Mouse (Mus musculus): ENCODE results near the gene Eri3. TPM values are rescaled to one million over a fixed set of nuclear protein-coding genes. Genes with fewer than 3 reads are reported as not detected.

The Eri3 gene
- total and polyA plus RNA-seq, 2 experiments from 2014 or later = 97.8 to 119 TPM

DNA sequence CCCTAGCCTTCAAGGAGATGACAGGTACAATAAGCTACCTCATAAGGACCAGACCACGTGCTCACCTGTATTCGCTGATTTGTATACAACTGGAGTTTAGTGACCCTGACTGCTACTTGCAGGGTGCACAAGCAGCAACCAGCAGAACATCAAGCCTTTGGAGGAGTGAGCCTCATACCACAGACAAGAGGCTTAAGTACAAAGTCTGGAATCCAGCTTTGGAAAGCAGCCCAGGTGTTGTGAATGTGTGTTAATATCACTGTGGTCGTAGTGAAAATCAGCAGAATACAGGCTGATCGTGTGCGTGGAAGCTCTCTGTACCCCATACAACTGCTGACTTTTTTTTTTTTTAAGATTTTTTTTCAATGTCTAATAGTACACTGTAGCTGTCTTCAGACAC is 109.8 kb downstream of the Eri3 start:
- no peak for DNase-seq (ENCODE audit: low spot score)
- Histone ChIP-seq H3K9me3 (replicated peaks; ENCODE audit: control insufficient read depth, low read length) (no peaks in the 10 kb centered on the region), H3K27ac (ENCODE audit: low read depth) (no peak overlapping the region), H3K9ac (replicated peaks; ENCODE audit: low read depth, low read length) (0 out of 2 replicates have a peak overlapping the region, but pooled peaks have one; percentile 16), H3K4me1 (ENCODE audit: control insufficient read depth, insufficient read depth) (peaks cover 6% of the 10 kb centered on the region; the same call in 1 of the 2 replicates), H3K4me3 (ENCODE audit: low read depth, low read length) (no peak overlapping the region), H3K4me2 (ENCODE audit: low read depth, low read length) (no peak overlapping the region), H3K27me3 (ENCODE audit: control insufficient read depth, insufficient read depth, low read length) (no peaks in the 10 kb centered on the region), H3K36me3 (replicated peaks; ENCODE audit: control insufficient read depth, insufficient read depth, low read length) (no peaks in the 10 kb centered on the region; the same call in 1 of the 2 replicates)
- TF ChIP-seq EP300 (IDR thresholded peaks at IDR 0.05; ENCODE audit: low read depth) (no peak), CTCF (IDR thresholded peaks at IDR 0.05; ENCODE audit: low read depth) (no peak)
- 68% methylated on average over 5 of the region's 5 CpGs for WGBS
- no peak for ATAC-seq (ENCODE audit: insufficient read depth, low read depth)

DNA sequence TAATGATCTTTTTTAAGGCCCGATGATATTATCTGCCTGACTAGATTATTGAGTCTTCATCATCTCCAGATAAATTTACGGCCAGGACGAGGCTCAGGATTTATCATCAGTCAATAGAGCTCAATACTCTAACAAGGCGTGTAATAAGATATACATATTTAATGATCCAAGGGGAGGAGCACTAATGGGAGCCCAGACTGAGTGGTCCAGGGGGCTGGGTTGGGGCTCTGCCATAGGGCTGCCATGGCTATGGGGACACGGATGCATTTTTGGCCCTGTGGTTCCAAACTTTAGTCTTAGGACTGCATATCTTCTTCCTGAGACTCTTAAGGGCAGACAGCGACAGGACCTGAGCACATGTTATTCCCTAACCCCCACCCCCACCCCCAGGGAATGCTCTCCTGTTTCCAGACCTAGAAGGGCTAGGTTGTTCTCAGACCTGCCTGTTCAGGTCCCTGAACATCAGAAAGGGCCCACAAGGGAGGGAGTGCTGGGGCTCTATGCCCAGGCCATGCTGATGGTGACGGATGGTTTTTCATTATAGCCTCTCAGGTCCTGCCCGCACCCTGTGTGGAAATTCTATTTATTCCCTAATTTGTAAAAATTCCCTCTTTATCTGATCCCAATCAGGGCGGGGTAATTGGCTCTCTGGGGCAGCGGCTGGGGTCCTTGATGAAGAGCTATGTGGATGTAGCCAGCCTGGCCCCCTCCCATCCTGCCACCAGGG is 114.4 kb downstream of the Eri3 start:
- 89% methylated on average over 10 of the region's 10 CpGs for WGBS
- ATAC-seq (ENCODE audit: insufficient read depth, low read depth) (no peak), DNase-seq (ENCODE audit: low spot score) (no peak)
- Histone ChIP-seq H3K36me3 (replicated peaks; ENCODE audit: control insufficient read depth, insufficient read depth, low read length) (no peaks in the 10 kb centered on the region; the same call in 1 of the 2 replicates), H3K4me1 (ENCODE audit: control insufficient read depth, insufficient read depth) (no peaks in the 10 kb centered on the region), H3K27ac (ENCODE audit: low read depth) (no peak overlapping the region), H3K4me2 (ENCODE audit: low read depth, low read length) (no peak overlapping the region), H3K9me3 (replicated peaks; ENCODE audit: control insufficient read depth, low read length) (no peaks in the 10 kb centered on the region), H3K27me3 (ENCODE audit: control insufficient read depth, insufficient read depth, low read length) (no peaks in the 10 kb centered on the region), H3K9ac (replicated peaks; ENCODE audit: low read depth, low read length) (no peak overlapping the region), H3K4me3 (ENCODE audit: low read depth, low read length) (no peak overlapping the region)
- no peak for TF ChIP-seq EP300 (IDR thresholded peaks at IDR 0.05; ENCODE audit: low read depth)
- no peak for TF ChIP-seq CTCF (IDR thresholded peaks at IDR 0.05; ENCODE audit: low read depth)

GRCm38 (mm10) chr4:117665531-117665930 is 115.4 kb downstream of the Eri3 start:
- H3K27me3 ChIP-seq (ENCODE audit: control insufficient read depth, insufficient read depth, low read length) = no peaks in the 10 kb centered on the region
- ATAC-seq (ENCODE audit: insufficient read depth, low read depth) = no peak
- 91% methylated on average over 7 of the region's 7 CpGs for WGBS

DNA sequence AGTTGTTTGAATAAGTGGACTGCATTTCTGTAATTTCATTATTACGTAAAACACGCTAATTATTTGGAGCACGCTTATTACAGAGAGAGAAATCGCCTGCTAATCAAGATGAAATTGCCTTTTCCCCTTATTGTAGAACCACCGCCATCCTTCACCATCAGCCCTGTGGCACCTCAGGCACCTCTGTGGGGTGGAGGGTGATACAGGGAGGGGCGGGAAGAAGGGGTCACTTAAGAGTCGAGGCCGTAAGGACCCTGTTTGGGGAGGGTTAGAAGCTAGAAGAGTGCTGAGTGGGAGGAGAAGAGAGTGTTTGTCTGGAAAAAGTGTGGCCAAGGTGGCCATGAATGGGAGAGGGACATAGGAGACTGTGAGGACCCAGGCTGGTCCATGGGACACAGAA is 115.9 kb downstream of the Eri3 start:
- Histone ChIP-seq H3K4me1 (ENCODE audit: control insufficient read depth, insufficient read depth) (no peaks in the 10 kb centered on the region), H3K27ac (ENCODE audit: low read depth) (no peak overlapping the region), H3K4me2 (ENCODE audit: low read depth, low read length) (no peak overlapping the region), H3K9ac (replicated peaks; ENCODE audit: low read depth, low read length) (no peak overlapping the region), H3K4me3 (ENCODE audit: low read depth, low read length) (no peak overlapping the region), H3K27me3 (ENCODE audit: control insufficient read depth, insufficient read depth, low read length) (no peaks in the 10 kb centered on the region), H3K9me3 (replicated peaks; ENCODE audit: control insufficient read depth, low read length) (no peaks in the 10 kb centered on the region), H3K36me3 (replicated peaks; ENCODE audit: control insufficient read depth, insufficient read depth, low read length) (no peaks in the 10 kb centered on the region; the same call in 1 of the 2 replicates)
- DNase-seq (ENCODE audit: low spot score) = no peak
- ATAC-seq (ENCODE audit: insufficient read depth, low read depth) = no peak
- no peak for TF ChIP-seq EP300 (IDR thresholded peaks at IDR 0.05; ENCODE audit: low read depth)
- no peak for TF ChIP-seq CTCF (IDR thresholded peaks at IDR 0.05; ENCODE audit: low read depth)
- WGBS = 84% methylated on average over 8 of the region's 8 CpGs

More at GRCm38 (mm10) chr4:117665531-117665930, 115.4 kb downstream of the Eri3 start:
- H3K4me1 ChIP-seq (ENCODE audit: control insufficient read depth, insufficient read depth) = no peaks in the 10 kb centered on the region
- H3K36me3 ChIP-seq (replicated peaks; ENCODE audit: control insufficient read depth, insufficient read depth, low read length) = no peaks in the 10 kb centered on the region; the same call in 1 of the 2 replicates
- TF ChIP-seq CTCF (IDR thresholded peaks at IDR 0.05; ENCODE audit: low read depth) = no peak
- no peak for TF ChIP-seq EP300 (IDR thresholded peaks at IDR 0.05; ENCODE audit: low read depth)
- H3K9ac ChIP-seq (replicated peaks; ENCODE audit: low read depth, low read length) = no peak overlapping the region
- DNase-seq (ENCODE audit: low spot score) = no peak
- no peak overlapping the region for H3K27ac ChIP-seq (ENCODE audit: low read depth)
- H3K4me3 ChIP-seq (ENCODE audit: low read depth, low read length) = no peak overlapping the region
- no peak overlapping the region for H3K4me2 ChIP-seq (ENCODE audit: low read depth, low read length)
- H3K9me3 ChIP-seq (replicated peaks; ENCODE audit: control insufficient read depth, low read length) = no peaks in the 10 kb centered on the region

- ATAC-seq (ENCODE audit: insufficient read depth, low read depth) = no peak
- H3K9me3 ChIP-seq (replicated peaks; ENCODE audit: control insufficient read depth, low read length) = no peaks in the 10 kb centered on the region
- H3K27ac ChIP-seq (ENCODE audit: low read depth) = no peak overlapping the region
- H3K4me1 ChIP-seq (ENCODE audit: control insufficient read depth, insufficient read depth) = no peaks in the 10 kb centered on the region
- no peak overlapping the region for H3K9ac ChIP-seq (replicated peaks; ENCODE audit: low read depth, low read length)
- H3K27me3 ChIP-seq (ENCODE audit: control insufficient read depth, insufficient read depth, low read length) = no peaks in the 10 kb centered on the region
- WGBS = 72% methylated on average over 7 of the region's 7 CpGs
- DNase-seq (ENCODE audit: low spot score) = peak; percentile 18
- peaks cover 21% of the 10 kb centered on the region for H3K36me3 ChIP-seq (replicated peaks; ENCODE audit: control insufficient read depth, insufficient read depth, low read length)
- TF ChIP-seq CTCF (IDR thresholded peaks at IDR 0.05; ENCODE audit: low read depth) = no peak
- no peak for TF ChIP-seq EP300 (IDR thresholded peaks at IDR 0.05; ENCODE audit: low read depth)
- no peak overlapping the region for H3K4me2 ChIP-seq (ENCODE audit: low read depth, low read length)
- no peak overlapping the region for H3K4me3 ChIP-seq (ENCODE audit: low read depth, low read length)
These were observed 119.7 kb downstream of the Eri3 start for GRCm38 (mm10) chr4:117669874-117670273.
